Mouse (Mus musculus) cerebellum, adult 2 months (tissue): ENCODE results near the gene Ski.
"Not testable (repeated sequence)": the region's sequence is repeated elsewhere in the genome, so short reads cannot be mapped to it uniquely, and the experiment has no call there.

Experiments used
- CTCF ChIP-seq: fragments of 200-500 bp; IDR thresholded peaks from 2 replicates; pipeline ENCODE4 v1.5.1; 2011; ENCODE audit warnings: low read depth, mild to moderate bottlenecking, control low read depth, low read length, moderate library complexity, borderline replicate concordance; ENCODE audit not compliant: insufficient read depth
- POLR2A ChIP-seq: fragments of 200-500 bp; IDR thresholded peaks from 2 replicates; pipeline ENCODE4 v1.6.1; 2011; ENCODE audit warnings: low read length, control low read depth, borderline replicate concordance; ENCODE audit not compliant: insufficient read depth

- TF ChIP-seq CTCF, POLR2A: not testable (repeated sequence)
Measured at GRCm38 (mm10) chr4:155248054-155248453, 25.7 kb upstream of the Ski start.
